Mouse (Mus musculus) megakaryocyte, embryonic 14.5 days (primary cell): ENCODE results near the gene Rad51b.

Experiments used
- FLI1 ChIP-seq: IDR thresholded peaks from 2 replicates; pipeline ENCODE4 v1.6.1; 2012; ENCODE audit warnings: low read length, inconsistent platforms, mixed read lengths
- GATA1 ChIP-seq: IDR thresholded peaks from 3 replicates; pipeline ENCODE4 v1.6.1; 2012; ENCODE audit warnings: mixed read lengths, low read length, inconsistent platforms, borderline replicate concordance

DNA sequence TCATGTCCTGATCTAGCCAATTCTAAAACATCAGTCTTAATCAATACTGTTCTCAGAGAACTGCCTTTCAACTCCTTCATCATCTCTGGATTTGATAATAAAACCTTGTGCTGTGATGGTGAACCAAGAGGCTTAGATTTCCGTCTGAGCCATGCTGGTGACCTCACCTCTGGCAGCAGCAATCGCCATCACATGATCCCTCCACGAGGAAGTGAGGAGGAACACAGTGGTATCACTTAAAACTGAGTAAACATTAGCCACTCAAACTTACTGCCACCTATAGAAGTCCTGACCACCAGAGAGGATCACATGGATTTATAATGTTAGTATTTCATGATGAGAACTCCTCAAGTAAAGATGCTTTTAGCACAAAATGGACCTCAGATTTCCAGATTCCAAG is 248.0 kb downstream of the Rad51b start:
- no peak for TF ChIP-seq GATA1
- TF ChIP-seq FLI1 = no peak
